Mouse (Mus musculus) lung, adult 2 months (tissue): ENCODE measurements around the gene Atp1b1.

Experiments used
- CTCF ChIP-seq: fragments of 200-500 bp; IDR thresholded peaks from 2 replicates; pipeline ENCODE4 v1.5.1; 2011; ENCODE audit warnings: mild to moderate bottlenecking, low read length, control low read depth; ENCODE audit not compliant: insufficient read depth
- POLR2A ChIP-seq: fragments of 200-500 bp; IDR thresholded peaks from 2 replicates; pipeline ENCODE4 v1.6.1; 2011; ENCODE audit warnings: low read depth, mild to moderate bottlenecking, control low read depth, low read length, borderline replicate concordance; ENCODE audit errors: extremely low read depth

GRCm38 (mm10) chr1:164475895-164476294 lies 17.7 kb upstream of the Atp1b1 start:
- no peak for TF ChIP-seq CTCF
- no peak for TF ChIP-seq POLR2A
